Mouse (Mus musculus): ENCODE results near the gene Cyct. TPM values are rescaled to one million over a fixed set of nuclear protein-coding genes. Genes with fewer than 3 reads are reported as not detected.

Cyct gene
- not detected in 2 replicates for polyA plus RNA-seq (2012)

GRCm38 (mm10) chr2:76360226-76360625, at the start of gene Cyct:
Gene Cyct, minus strand, starts transcription at chr2:76360450.

GRCm38 (mm10) chr2:76406151-76406936, 46.1 kb upstream of the Cyct start, which contains the start of gene Osbpl6:
Gene Osbpl6, plus strand, starts transcription at chr2:76406508.

GRCm38 (mm10) chr2:76369821-76370655, 9.8 kb upstream of the Cyct start, which contains the start of gene Rbm45:
Gene Rbm45, plus strand, starts transcription at chr2:76369984.

DNA sequence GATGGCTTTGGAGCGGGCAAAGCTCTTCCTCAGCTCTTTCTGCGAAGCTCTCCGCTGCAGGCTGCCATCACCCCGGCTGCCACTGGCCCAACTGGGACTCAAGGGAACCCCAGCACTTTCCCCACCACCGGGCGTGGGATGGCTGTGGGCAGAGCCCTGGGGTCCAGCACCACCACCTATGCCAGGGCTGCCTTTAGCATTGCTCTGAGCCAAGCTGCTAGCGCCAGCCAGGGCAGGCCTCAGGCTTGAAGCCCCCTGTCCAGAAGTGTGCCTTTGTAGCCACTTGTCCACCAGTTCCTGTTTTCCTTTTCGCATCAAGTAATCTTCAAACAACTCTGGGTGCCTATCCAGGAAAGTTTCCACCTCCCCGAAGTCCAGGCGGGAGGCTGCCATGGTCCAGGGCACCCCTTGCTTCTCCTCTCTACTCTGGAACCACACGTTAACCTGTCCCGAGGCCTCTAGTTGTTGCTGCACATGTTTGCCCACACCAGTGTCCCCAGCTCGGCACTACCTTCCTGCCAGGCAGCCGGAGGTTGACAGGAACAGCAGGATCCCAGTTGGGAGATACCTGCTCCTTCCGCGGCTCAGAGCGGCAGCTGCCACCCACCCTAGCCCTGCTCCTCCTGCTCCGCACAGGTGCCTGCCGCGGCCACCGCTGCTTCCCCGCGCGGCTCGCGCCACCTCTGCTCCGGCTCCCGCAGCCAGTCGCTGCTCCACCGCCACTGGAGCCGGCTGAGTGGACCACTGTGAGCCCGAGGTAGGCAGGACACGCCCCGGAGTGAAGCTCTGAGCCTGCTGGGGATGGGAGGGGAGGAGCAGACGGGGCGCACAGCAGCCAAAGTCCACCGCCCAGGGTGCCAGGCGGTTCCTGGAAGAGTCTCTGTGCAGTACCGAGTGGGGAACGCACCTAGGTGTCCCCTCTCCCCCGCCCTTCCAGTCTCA, 21.8 kb downstream of the Cyct start, which contains the start of gene Pde11a:
Gene Pde11a, minus strand, starts transcription at position 560 of the 942 bp plus-strand sequence.

Other genes with a start within 250 kb of the Cyct start
- 0.04 TPM in 1 of 2 replicates, not detected in the other for gene Pde11a, start 21.7 kb downstream of the Cyct start, polyA plus RNA-seq (2012)
- gene Rbm45, start 9.5 kb upstream of the Cyct start, polyA plus RNA-seq (2012) = 12.8 and 14.7 TPM in 2 replicates
- not detected in 2 replicates for gene Osbpl6, start 46.1 kb upstream of the Cyct start, polyA plus RNA-seq (2012)

Measured in megakaryocyte-erythroid progenitor cell, adult 5 weeks (primary cell).